Mouse (Mus musculus) heart, postnatal 0 days (tissue): ENCODE measurements around the gene Gm38394.
A peak's percentile ranks its signal among the peaks of the same experiment; 100 is the strongest.
"Not testable (repeated sequence)": the region's sequence is repeated elsewhere in the genome, so short reads cannot be mapped to it uniquely, and the experiment has no call there.

ENCODE experiments used
- CTCF ChIP-seq: IDR thresholded peaks from 2 replicates; pipeline ENCODE4 v1.5.1; 2016; ENCODE audit warnings: antibody characterized with exemption, control low read depth, low read depth
- EP300 ChIP-seq: IDR thresholded peaks from 2 replicates; pipeline ENCODE4 v1.6.1; 2016; ENCODE audit warnings: antibody characterized with exemption, low read depth

DNA sequence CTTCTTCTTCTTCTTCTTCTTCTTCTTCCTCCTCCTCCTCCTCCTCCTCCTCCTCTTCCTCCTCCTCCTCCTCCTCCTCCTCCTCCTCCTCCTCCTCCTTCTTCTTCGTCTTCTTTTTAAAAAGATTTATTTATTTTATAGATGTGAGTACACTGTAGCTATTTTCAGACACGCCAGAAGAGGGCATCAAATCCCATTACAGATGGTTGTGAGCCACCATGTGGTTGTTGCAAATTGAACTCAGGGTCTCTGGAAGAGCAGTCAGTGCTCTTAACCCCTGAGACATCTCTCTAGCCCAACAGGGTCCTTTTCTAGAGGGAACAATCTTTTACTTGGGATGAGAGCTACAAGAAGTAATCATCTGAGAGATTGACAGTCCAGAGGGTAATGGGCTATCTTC lies 40.7 kb upstream of the Gm38394 start:
- peak; percentile 35 for TF ChIP-seq CTCF
- TF ChIP-seq EP300, result not testable (repeated sequence)
